Mouse (Mus musculus) megakaryocyte, embryonic 14.5 days (primary cell): ENCODE data around the gene Fkbp8. TPM values are rescaled to one million over a fixed set of nuclear protein-coding genes. Genes with fewer than 3 reads are reported as not detected.

ENCODE experiments used
- H3K27me3 ChIP-seq: replicated peaks from 2 replicates; pipeline ENCODE3; 2012; ENCODE audit warnings: inconsistent platforms
- H3K36me3 ChIP-seq: replicated peaks from 2 replicates; pipeline ENCODE3; 2012; ENCODE audit warnings: low read length, inconsistent platforms, mixed read lengths
- H3K4me1 ChIP-seq: 2 replicates; pipeline ENCODE4 v1.6.1; 2012; ENCODE audit warnings: inconsistent platforms
- H3K4me3 ChIP-seq: replicated peaks from 2 replicates; pipeline ENCODE3; 2012; ENCODE audit warnings: moderate library complexity, mild to moderate bottlenecking, inconsistent platforms
- H3K9me3 ChIP-seq: 2 replicates; pipeline ENCODE4 v1.6.1; 2012; ENCODE audit warnings: inconsistent platforms
- FLI1 ChIP-seq: IDR thresholded peaks from 2 replicates; pipeline ENCODE4 v1.6.1; 2012; ENCODE audit warnings: low read length, inconsistent platforms, mixed read lengths
- GATA1 ChIP-seq: IDR thresholded peaks from 3 replicates; pipeline ENCODE4 v1.6.1; 2012; ENCODE audit warnings: mixed read lengths, low read length, inconsistent platforms, borderline replicate concordance
- polyA plus RNA-seq: library from polyadenylated mRNA; stranded (reverse); fragments of >175 nt; gene quantifications from 2 replicates; pipeline ENCODE4 v1.2.3, GENCODE M21; 2012; ENCODE audit warnings: low replicate concordance; ENCODE audit not compliant: insufficient read depth

Fkbp8 gene
- polyA plus RNA-seq, 1 experiment = 3,667 TPM

DNA sequence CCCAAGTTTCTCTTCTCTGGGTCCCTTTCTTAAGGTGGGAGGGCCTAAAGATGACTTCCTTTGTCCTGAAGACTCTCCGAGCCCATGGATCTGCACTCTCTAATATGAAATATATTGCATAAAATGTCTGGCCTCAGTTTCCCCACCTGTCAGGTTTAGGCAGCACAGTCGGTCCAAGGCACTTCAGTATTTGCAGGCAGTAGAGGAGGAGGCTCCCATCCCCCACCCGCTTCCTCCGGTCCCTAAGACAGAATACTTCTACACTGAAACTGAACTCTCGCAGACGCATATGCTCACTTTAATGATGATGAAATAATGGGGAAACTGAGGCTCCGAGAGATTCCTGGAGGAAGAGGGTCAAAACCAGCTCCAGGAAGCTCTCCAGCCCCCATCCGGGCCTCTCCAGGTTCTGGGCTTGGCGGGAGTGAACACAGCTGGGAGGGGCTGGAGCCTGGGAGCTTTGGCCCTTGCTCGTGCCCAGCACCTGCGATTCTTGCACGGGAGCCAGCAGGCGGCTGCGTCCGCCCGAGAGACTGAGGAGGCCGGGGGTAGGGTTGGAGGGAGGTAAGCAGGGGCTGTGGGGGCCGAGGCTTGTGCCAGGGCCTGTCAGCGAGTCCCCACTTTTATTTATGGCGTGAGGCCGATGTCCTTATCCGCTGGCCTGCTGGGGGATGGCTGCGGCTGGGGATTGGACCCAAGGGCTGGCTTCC, 25.5 kb upstream of the Fkbp8 start:
- H3K4me3 ChIP-seq = no peak overlapping the region
- H3K27me3 ChIP-seq = peaks cover 56% of the 10 kb centered on the region
- H3K36me3 ChIP-seq = peaks cover 21% of the 10 kb centered on the region
- peaks cover 74% of the 10 kb centered on the region for H3K4me1 ChIP-seq
- no peak for TF ChIP-seq FLI1
- TF ChIP-seq GATA1 = no peak
- H3K9me3 ChIP-seq = no peaks in the 10 kb centered on the region

DNA sequence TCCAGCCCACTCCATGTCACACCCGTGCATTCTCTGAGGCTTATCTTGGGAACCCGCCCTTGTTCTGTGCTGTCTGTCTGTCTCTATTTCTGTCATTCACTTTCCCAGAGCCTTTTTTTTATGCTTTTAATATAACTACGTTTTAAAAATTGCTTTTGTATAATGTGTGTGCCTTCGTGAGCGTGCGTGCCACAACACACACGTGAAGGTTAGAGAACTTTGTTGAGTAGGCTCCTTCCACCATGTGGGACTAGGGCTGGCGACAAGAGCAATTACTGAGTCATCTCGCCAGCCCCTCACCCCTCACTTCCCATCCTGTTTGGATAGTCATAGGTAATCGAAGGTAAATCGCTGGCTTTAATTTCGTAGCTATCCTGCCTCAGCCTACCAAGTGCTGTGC, 25.0 kb upstream of the Fkbp8 start:
- no peak overlapping the region for H3K4me3 ChIP-seq
- TF ChIP-seq GATA1 (no peak), FLI1 (no peak)
- peaks cover 25% of the 10 kb centered on the region for H3K36me3 ChIP-seq
- H3K27me3 ChIP-seq = peaks cover 50% of the 10 kb centered on the region
- H3K4me1 ChIP-seq = peaks cover 80% of the 10 kb centered on the region
- H3K9me3 ChIP-seq = no peaks in the 10 kb centered on the region

DNA sequence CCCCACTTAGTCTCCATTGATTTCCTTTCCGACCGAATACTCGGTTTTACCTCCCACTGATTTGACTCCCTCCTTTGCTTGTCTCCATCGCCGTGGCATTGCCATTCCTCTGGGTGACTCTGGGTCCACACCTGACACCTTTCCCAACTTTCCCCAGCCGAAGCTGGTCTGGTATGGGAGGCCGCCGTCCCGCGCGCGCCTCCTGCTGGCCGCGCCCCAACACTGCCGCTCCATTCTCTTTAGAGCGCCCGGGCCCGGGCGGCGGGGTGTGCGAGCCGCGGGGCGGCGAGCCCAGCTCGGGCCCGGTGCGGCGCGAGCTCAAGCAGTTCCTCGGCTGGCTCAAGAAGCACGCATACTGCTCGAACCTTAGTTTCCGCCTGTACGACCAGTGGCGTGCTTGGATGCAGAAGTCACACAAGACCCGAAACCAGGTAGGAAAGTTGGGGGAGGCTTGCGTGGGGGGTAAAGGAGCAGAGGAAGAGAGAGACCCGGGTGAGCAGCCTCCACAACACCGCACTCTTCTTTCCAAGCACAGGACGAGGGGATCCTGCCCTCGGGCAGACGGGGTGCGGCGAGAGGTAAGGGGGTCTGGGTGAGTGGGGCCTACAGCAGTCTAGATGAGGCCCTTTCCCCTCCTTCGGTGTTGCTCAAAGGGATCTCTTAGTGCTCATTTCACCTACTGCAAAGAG, 24.3 kb upstream of the Fkbp8 start:
- H3K36me3 ChIP-seq = peaks cover 31% of the 10 kb centered on the region
- no peak for TF ChIP-seq FLI1
- TF ChIP-seq GATA1 = no peak
- no peaks in the 10 kb centered on the region for H3K9me3 ChIP-seq
- H3K4me1 ChIP-seq = peaks cover 87% of the 10 kb centered on the region
- no peak overlapping the region for H3K4me3 ChIP-seq
- peaks cover 44% of the 10 kb centered on the region for H3K27me3 ChIP-seq

DNA sequence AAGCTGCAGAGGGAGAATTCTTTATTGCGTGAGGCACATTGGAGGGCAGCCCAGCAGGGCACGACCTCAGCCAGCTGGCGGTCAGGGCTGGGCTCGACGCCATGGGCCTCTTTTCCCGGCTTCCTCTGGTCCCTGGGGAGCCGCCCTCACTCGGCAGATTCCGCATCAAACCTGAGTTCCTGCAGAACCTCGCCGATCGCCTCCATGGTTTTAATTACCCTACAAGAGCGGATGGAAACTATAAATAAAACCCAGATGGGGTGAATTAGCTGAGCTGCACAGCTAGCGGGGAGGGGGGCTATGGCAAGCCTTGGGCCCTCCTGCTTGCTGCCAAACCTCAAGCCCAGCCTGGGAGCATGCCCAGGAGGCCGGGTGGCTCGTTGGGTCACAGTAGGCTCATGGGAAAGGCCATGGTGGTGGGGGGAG, 23.2 kb upstream of the Fkbp8 start:
- Histone ChIP-seq H3K4me1 (peaks cover 93% of the 10 kb centered on the region), H3K9me3 (no peaks in the 10 kb centered on the region), H3K27me3 (peaks cover 33% of the 10 kb centered on the region), H3K4me3 (no peak overlapping the region), H3K36me3 (peaks cover 41% of the 10 kb centered on the region)
- TF ChIP-seq FLI1 = no peak
- no peak for TF ChIP-seq GATA1

DNA sequence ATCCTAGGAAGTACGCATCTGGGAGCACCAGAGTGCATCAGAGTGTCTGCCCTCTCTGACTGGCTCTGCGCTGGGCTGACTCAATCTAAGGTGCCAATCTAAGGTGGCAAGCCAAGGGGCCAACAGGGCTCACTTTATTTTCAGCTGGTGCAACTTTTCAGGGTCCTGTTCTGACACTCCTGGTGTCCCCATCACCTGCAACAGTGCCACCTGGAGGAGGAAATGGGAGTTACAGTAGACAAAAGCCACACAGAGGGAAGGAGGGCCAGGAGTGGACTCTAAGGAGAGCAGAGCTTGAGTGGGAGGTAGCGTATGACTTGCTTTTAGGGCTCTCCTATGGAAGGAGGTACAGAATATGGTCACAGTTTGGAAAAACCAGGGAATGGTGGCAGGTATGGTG, 22.7 kb upstream of the Fkbp8 start:
- Histone ChIP-seq H3K4me1 (peaks cover 92% of the 10 kb centered on the region), H3K27me3 (peaks cover 28% of the 10 kb centered on the region), H3K4me3 (peak overlapping the region; percentile 20), H3K9me3 (no peaks in the 10 kb centered on the region), H3K36me3 (peaks cover 42% of the 10 kb centered on the region)
- TF ChIP-seq GATA1 (no peak), FLI1 (no peak)

DNA sequence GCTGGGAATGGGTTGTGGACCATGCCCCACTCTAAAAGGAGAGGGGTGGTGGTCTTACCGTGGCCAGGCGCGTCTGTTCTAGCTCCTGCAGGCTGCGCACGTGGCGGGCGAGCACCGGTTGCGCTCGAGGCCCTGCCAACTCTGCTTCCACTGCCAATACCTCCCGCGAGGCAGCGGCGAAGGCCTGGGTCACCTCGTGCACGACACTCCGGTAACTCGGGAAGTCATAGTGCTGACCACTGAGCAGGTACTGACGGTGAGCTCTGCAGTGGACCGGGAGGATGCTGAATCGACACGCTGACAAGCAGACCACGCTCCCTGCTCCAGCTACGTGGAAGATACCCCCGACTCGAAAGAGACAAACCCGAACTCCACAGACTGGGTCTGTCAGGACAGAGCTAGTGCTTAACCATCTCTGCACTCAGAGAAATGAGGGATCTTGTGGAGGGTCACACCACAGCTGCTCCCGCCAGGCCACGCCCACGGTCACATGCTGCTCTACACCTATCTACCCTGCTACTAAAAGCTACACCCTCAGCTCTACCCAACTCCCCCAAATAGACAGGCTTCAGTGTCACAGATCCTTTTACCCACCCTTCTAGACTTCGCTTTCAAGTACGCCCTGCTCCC, 21.7 kb upstream of the Fkbp8 start:
- Histone ChIP-seq H3K4me1 (peaks cover 82% of the 10 kb centered on the region), H3K4me3 (peak overlapping the region; percentile 95), H3K9me3 (no peaks in the 10 kb centered on the region), H3K27me3 (peaks cover 18% of the 10 kb centered on the region), H3K36me3 (peaks cover 42% of the 10 kb centered on the region)
- TF ChIP-seq GATA1 (no peak), FLI1 (no peak)

DNA sequence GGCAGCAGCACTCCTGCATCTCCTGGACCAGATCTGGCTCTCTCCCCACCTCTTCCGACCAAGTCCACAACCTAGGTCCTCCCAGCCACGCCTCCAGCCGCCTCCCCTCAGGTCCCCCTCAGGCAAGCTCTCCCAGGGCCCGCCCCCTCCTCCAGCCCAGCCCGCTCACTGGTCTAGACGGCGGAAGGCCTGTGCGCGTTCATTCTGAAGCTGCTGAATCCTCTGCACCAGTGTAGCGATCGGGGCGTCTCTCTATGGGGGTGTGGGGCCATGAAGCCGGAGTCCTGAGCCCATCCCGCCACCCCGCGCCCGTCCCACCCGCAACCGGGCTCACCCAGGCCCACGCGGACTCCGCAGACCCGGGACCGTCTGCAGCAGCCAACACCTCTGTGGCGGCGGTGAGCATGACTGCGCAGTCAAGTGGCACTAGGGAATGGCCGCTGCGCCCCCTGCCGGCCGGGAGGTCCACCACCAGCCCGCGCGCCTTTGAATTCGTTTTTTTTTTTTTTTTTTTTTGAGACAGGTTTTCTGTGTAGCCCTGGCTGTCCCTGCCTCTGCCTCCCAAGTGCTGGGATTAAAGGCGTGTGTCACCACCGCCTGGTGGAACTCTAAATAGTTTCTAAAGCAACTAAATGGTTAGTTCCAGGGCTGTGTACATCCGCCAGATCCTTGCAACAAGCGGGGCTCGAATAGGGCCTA, 21.0 kb upstream of the Fkbp8 start, which contains the start of gene Rex1bd:
Gene Rex1bd (minus strand): TSS at position 425 of the 699 bp plus-strand sequence.
- Histone ChIP-seq H3K4me3 (peak within 1 kb of the TSS; percentile 95), H3K9me3 (no peaks in the 10 kb centered on the region), H3K36me3 (peaks cover 42% of the 10 kb centered on the region), H3K4me1 (peaks cover 79% of the 10 kb centered on the region), H3K27me3 (peaks cover 12% of the 10 kb centered on the region)
- no peak for TF ChIP-seq GATA1

DNA sequence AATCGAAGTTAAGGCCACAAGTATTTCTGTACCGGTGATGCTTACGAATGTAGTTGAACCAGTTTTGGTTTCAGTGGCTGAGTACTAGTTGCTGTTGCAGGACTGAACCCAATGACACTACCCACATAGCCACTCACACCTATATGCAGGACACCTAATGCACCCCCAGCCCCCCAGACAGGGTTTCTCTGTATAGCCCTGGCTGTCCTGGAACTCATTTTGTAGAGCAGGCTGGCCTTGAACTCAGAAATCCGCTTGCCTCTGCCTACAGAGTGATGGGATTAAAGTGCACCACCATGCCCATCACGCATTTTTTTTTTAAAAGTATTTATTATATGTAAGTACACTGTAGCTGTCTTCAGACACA, 20.5 kb upstream of the Fkbp8 start:
- H3K36me3 ChIP-seq = peaks cover 46% of the 10 kb centered on the region
- no peak for TF ChIP-seq GATA1
- no peak for TF ChIP-seq FLI1
- peaks cover 79% of the 10 kb centered on the region for H3K4me1 ChIP-seq

DNA sequence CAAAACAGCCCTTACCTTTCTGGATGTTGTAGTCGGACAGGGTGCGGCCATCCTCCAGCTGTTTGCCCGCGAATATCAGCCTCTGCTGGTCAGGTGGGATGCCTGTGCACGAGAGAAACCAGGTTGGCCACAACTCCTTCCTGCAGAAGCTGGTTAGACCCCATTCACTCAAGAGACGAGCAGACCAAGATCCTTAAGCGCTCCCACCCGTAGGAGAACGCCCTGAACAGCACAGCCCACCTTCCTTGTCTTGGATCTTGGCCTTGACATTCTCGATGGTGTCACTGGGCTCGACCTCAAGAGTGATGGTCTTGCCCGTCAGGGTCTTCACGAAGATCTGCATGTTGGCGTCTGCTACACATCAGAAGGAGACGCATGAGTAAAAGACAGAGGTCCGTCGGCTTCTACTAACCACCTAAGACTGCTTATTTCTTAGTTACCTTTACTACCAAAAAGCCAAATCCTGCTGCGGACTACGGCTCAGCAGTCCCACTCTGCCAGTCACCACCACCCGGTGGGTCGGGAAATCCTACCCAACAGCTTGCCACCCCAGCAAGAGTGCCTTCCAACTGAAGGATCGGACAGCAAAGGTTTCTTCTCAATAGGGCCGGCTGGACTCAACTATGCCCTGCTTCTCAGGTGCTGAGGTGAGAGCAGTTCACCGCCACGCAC, 18.1 kb upstream of the Fkbp8 start:
- Histone ChIP-seq H3K4me3 (peak overlapping the region; percentile 97), H3K27me3 (no peaks in the 10 kb centered on the region), H3K9me3 (no peaks in the 10 kb centered on the region), H3K4me1 (peaks cover 82% of the 10 kb centered on the region), H3K36me3 (peaks cover 55% of the 10 kb centered on the region)
- TF ChIP-seq FLI1 = no peak
- no peak for TF ChIP-seq GATA1

More for the DNA sequence above, 20.5 kb upstream of the Fkbp8 start:
- Histone ChIP-seq H3K9me3 (no peaks in the 10 kb centered on the region), H3K27me3 (peaks cover 6% of the 10 kb centered on the region), H3K4me3 (peak overlapping the region; percentile 95)
